Mouse (Mus musculus) midbrain, embryonic 15.5 days (tissue): ENCODE measurements around the gene Ccdc90b. TPM values are rescaled to one million over a fixed set of nuclear protein-coding genes. Genes with fewer than 3 reads are reported as not detected.

ENCODE experiments used
- ATAC-seq: fragments of 200-750 bp; cut with Nextera tagmentation; replicated peaks from 2 replicates; pipeline ENCODE4 v1.8.0; 2017; ENCODE audit warnings: moderate TSS enrichment
- H3K27ac ChIP-seq: fragments of 300-500 bp; sonication (generic); 2 replicates; pipeline ENCODE4 v1.5.1; 2015; ENCODE audit warnings: mild to moderate bottlenecking, inconsistent platforms
- H3K27me3 ChIP-seq: fragments of 300-500 bp; sonication (generic); replicated peaks from 2 replicates; pipeline ENCODE4 v1.6.1; 2015; ENCODE audit warnings: inconsistent platforms
- H3K36me3 ChIP-seq: fragments of 300-500 bp; sonication (generic); replicated peaks from 2 replicates; pipeline ENCODE4 v1.6.1; 2015; ENCODE audit warnings: inconsistent platforms
- H3K4me1 ChIP-seq: fragments of 300-500 bp; sonication (generic); 2 replicates; pipeline ENCODE4 v1.6.1; 2015; ENCODE audit warnings: inconsistent platforms
- H3K4me2 ChIP-seq: fragments of 300-500 bp; sonication (generic); 2 replicates; pipeline ENCODE4 v1.6.1; 2015; ENCODE audit warnings: inconsistent platforms, mild to moderate bottlenecking, moderate library complexity
- H3K4me3 ChIP-seq: fragments of 300-500 bp; sonication (generic); 2 replicates; pipeline ENCODE4 v1.5.1; 2015; ENCODE audit warnings: mild to moderate bottlenecking, inconsistent platforms
- H3K9ac ChIP-seq: fragments of 300-500 bp; sonication (generic); 2 replicates; pipeline ENCODE4 v1.6.1; 2015; ENCODE audit warnings: mild to moderate bottlenecking, inconsistent platforms
- H3K9me3 ChIP-seq: fragments of 300-500 bp; sonication (generic); 2 replicates; pipeline ENCODE4 v1.6.1; 2016; ENCODE audit warnings: inconsistent platforms
- WGBS: fragments of 180-500 bp; shearing (Covaris S2); methylation state at CpG from one replicate; pipeline ENCODE4 v1.1.7; 2015; ENCODE audit warnings: mixed read lengths; 5-methylcytosine and 5-hydroxymethylcytosine counted together
- polyA plus RNA-seq: library from polyadenylated mRNA; unstranded; fragments of >200 nt; fragmentation: Nextera tagmentation; extraction: Ambion mirVana; gene quantifications from 2 replicates; pipeline ENCODE4 v1.2.1, GENCODE M21; 2015

Gene Ccdc90b
- polyA plus RNA-seq, 1 experiment from 2014 or later, result 57.9 TPM

DNA sequence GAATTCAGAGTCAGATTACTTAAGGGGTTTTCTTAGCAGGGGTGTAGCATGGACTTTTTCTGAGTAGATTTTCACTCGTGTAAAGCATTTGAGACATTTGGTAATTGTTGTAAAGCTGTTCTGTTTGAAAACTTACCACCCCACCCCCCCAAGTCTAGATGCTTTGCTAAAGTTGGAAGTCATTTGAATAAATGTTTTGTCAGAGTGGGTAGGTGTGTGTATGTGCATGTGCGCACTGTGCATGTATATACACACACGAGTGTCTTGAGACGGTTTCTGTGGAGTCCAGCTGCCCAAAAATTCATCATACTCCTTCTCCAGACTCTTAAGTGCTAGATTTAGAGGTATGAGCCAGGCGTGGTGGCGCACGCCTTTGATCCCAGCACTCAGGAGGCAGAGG lies 22.6 kb downstream of the Ccdc90b start:
- H3K27me3 ChIP-seq, result no peaks in the 10 kb centered on the region
- no peak overlapping the region for H3K4me2 ChIP-seq
- WGBS, result 91% methylated on average over 7 of the region's 7 CpGs
- no peak for ATAC-seq
- no peaks in the 10 kb centered on the region for H3K4me1 ChIP-seq
- no peak overlapping the region for H3K27ac ChIP-seq
- H3K36me3 ChIP-seq, result peaks cover 17% of the 10 kb centered on the region
- H3K9me3 ChIP-seq, result no peaks in the 10 kb centered on the region
- no peak overlapping the region for H3K9ac ChIP-seq
- no peak overlapping the region for H3K4me3 ChIP-seq

DNA sequence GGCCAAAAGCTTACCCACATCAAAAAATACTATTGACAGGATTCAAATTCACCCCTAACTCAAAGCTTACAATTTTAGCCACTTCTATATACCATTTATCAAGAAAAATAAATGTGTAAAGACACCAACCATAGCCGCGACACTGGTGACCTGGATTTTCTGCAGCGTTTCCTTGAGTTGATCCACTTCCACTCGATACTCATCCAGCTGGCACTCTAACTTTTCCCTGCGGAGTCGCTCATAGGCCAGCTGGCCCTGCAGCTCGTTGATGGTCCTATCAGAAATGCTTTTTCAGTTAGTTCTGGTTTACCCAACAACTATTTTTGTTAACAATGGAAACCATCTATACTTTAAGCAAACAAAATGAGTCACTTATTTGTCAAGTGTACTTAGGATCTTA lies 29.0 kb downstream of the Ccdc90b start:
- Histone ChIP-seq H3K4me1 (no peaks in the 10 kb centered on the region), H3K9me3 (no peaks in the 10 kb centered on the region), H3K36me3 (no peaks in the 10 kb centered on the region), H3K27me3 (no peaks in the 10 kb centered on the region), H3K4me3 (no peak overlapping the region), H3K9ac (no peak overlapping the region), H3K27ac (no peak overlapping the region), H3K4me2 (no peak overlapping the region)
- 92% methylated on average over 7 of the region's 7 CpGs for WGBS
- no peak for ATAC-seq

DNA sequence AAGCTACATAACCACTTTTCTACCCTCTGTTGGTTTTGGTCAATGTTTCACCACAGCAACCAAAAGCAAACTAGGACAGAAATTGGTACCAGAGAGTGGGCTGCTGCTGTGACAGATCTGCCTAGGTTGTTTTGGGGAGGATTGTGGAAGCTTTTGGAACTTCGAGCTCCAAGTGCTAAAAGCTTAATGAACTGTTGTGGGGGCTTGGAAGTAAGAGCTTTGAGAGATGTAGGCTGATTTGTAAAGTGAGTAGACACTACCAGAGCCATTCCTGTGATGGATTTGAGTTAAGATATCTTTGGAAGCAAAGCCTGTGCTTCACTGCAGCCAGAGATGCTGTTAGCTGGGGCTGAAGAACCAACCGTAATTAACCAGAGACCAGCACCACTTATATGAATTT lies 29.9 kb downstream of the Ccdc90b start:
- Histone ChIP-seq H3K4me1 (no peaks in the 10 kb centered on the region), H3K9me3 (no peaks in the 10 kb centered on the region), H3K9ac (no peak overlapping the region), H3K27ac (no peak overlapping the region), H3K4me3 (no peak overlapping the region), H3K4me2 (no peak overlapping the region), H3K36me3 (no peaks in the 10 kb centered on the region), H3K27me3 (no peaks in the 10 kb centered on the region)
- ATAC-seq, result no peak
- 87% methylated on average over 2 of the region's 2 CpGs for WGBS

DNA sequence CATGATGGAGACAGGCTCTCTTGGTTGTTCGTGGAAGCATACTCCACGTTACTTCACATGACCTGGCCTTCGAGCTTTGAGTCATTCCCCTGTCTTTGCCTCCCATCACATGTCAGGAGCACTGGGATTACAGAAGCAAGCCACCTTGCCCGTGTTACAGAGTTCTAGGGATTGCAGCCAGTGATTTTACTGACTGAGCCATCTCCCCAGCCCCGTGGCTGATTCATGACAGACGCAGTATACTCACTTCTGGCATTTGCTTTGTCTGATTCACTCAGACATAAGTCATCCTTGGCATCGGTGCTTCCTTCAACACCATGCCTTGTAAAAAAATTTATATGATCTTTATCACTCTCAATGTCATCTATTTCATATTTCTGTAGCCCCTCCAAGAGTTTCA lies 44.0 kb downstream of the Ccdc90b start:
- H3K4me2 ChIP-seq, result no peak overlapping the region
- 92% methylated on average over 7 of the region's 7 CpGs for WGBS
- no peaks in the 10 kb centered on the region for H3K4me1 ChIP-seq
- no peaks in the 10 kb centered on the region for H3K9me3 ChIP-seq
- H3K27me3 ChIP-seq, result no peaks in the 10 kb centered on the region
- H3K9ac ChIP-seq, result no peak overlapping the region
- no peak for ATAC-seq
- peaks cover 13% of the 10 kb centered on the region; the same call in 1 of the 2 replicates for H3K36me3 ChIP-seq
- no peak overlapping the region for H3K4me3 ChIP-seq
- H3K27ac ChIP-seq, result no peak overlapping the region

DNA sequence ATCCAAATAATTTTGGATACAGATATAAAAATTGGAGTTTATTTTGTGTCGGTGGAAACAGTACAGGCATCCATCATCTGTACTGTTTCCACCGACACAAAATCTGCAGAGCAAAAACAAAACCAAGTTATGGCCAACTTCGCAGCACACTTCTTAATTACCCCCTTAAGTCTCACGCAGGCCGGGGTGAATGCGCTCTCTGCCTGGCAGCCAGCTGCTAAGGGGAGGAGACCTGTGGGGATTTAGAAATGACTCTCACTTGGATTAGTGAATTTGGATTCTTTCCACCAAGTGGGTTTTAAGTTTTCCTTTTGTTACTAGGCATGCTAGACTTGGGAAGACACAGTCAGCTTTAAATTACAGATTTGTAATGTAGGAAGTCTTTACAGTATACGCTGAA lies 49.9 kb downstream of the Ccdc90b start:
- Histone ChIP-seq H3K27ac (no peak overlapping the region), H3K9ac (no peak overlapping the region), H3K9me3 (no peaks in the 10 kb centered on the region), H3K4me1 (no peaks in the 10 kb centered on the region), H3K27me3 (no peaks in the 10 kb centered on the region), H3K4me2 (no peak overlapping the region), H3K36me3 (peaks cover 6% of the 10 kb centered on the region; the same call in 1 of the 2 replicates), H3K4me3 (no peak overlapping the region)
- WGBS, result 62% methylated on average over 7 of the region's 7 CpGs
- ATAC-seq, result no peak

DNA sequence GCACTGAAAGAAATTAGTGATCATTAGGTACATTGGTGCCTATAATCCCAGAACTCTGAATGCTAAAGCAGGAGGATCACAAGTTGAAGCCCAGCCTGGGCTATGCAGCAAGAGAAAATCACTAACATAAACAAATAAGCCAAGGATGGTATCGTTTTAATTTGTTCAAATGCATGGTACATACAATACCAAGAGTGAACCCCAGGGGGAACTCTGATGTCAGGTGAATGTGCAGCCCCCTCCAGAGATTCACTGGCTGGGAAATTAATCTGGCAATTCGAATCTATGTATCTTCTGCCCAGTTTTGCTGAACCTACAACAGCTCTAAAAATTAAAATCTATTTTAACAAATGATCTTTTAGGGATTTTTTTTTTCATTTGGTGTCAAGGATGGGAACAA lies 63.5 kb downstream of the Ccdc90b start:
- ATAC-seq, result no peak
- Histone ChIP-seq H3K4me3 (no peak overlapping the region), H3K9me3 (no peaks in the 10 kb centered on the region), H3K4me1 (no peaks in the 10 kb centered on the region), H3K27ac (no peak overlapping the region), H3K9ac (no peak overlapping the region), H3K4me2 (no peak overlapping the region), H3K36me3 (peaks cover 7% of the 10 kb centered on the region; the same call in 1 of the 2 replicates), H3K27me3 (no peaks in the 10 kb centered on the region)
- WGBS, result 63% methylated on average over 2 of the region's 2 CpGs

DNA sequence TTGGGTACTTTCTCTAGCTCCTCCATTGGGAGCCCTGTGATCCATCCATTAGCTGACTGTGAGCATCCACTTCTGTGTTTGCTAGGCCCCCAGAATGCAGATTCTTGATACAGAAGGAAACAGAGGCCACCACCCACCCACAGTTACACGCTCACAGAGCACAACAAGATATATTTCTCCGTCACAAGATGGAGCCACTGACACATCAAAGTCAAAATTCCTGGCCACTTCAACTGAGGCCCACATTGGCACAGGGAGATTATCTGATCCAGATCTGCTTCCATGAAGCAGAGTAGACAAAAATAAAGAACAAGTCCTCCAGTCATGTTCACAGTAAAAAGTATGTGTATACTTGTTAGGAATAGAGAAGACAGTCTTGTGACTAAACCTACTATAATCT lies 69.2 kb downstream of the Ccdc90b start:
- H3K36me3 ChIP-seq, result no peaks in the 10 kb centered on the region
- no peak overlapping the region for H3K9ac ChIP-seq
- ATAC-seq, result no peak
- no peak overlapping the region for H3K4me3 ChIP-seq
- H3K27ac ChIP-seq, result no peak overlapping the region
- H3K4me2 ChIP-seq, result no peak overlapping the region
- H3K9me3 ChIP-seq, result no peaks in the 10 kb centered on the region
- H3K4me1 ChIP-seq, result no peaks in the 10 kb centered on the region
- WGBS, result 32% methylated on average over 2 of the region's 2 CpGs
- H3K27me3 ChIP-seq, result no peaks in the 10 kb centered on the region

Other genes starting within 250 kb of the Ccdc90b start
- gene Ankrd42, start 76.0 kb downstream of the Ccdc90b start, polyA plus RNA-seq, result 25.8 and 26.8 TPM in 2 replicates
- gene Pcf11, start 108.8 kb downstream of the Ccdc90b start, polyA plus RNA-seq, result 20.3 and 20.6 TPM in 2 replicates
- gene Rab30, start 180.5 kb downstream of the Ccdc90b start, polyA plus RNA-seq, result 20.3 and 23.0 TPM in 2 replicates